Mouse (Mus musculus) cerebellum, postnatal 4 days (tissue): ENCODE results near the gene Gm44790.
"Not testable (repeated sequence)": the region's sequence is repeated elsewhere in the genome, so short reads cannot be mapped to it uniquely, and the experiment has no call there.

Experiments used
- DNase-seq, 2 experiments: peaks; one replicate each; pipeline ENCODE4 v3.0.0; 2022; ENCODE audit warnings: low spot score in 2 of 2, mixed read lengths in 1 of 2

The Gm44790 gene

GRCm38 (mm10) chr6:86426358-86426757, at the start of gene Gm44790:
Gene Gm44790 (plus strand): TSS chr6:86426658.
- DNase-seq = no peak

GRCm38 (mm10) chr6:86378341-86378740, 48.1 kb upstream of the Gm44790 start:
- DNase-seq = no peak

- not testable (repeated sequence) for DNase-seq
These were observed 46.3 kb upstream of the Gm44790 start for GRCm38 (mm10) chr6:86380112-86380511.

- DNase-seq = no peak
These were observed 43.9 kb upstream of the Gm44790 start for GRCm38 (mm10) chr6:86382551-86382950.

GRCm38 (mm10) chr6:86383370-86383769, 43.1 kb upstream of the Gm44790 start:
- no peak for DNase-seq

GRCm38 (mm10) chr6:86384692-86385091, 41.8 kb upstream of the Gm44790 start:
- DNase-seq = no peak

GRCm38 (mm10) chr6:86385362-86386104, 40.9 kb upstream of the Gm44790 start:
- no peak for DNase-seq

- no peak for DNase-seq
These were observed 39.1 kb upstream of the Gm44790 start for GRCm38 (mm10) chr6:86387313-86387712.

GRCm38 (mm10) chr6:86388461-86388860, 38.0 kb upstream of the Gm44790 start:
- no peak for DNase-seq

GRCm38 (mm10) chr6:86391326-86391725, 35.1 kb upstream of the Gm44790 start:
- no peak for DNase-seq

GRCm38 (mm10) chr6:86393187-86393586, 33.3 kb upstream of the Gm44790 start:
- DNase-seq = no peak

GRCm38 (mm10) chr6:86394078-86394720, 32.3 kb upstream of the Gm44790 start:
- DNase-seq = no peak

- DNase-seq = no peak
These were observed 31.4 kb upstream of the Gm44790 start for GRCm38 (mm10) chr6:86395021-86395420.

GRCm38 (mm10) chr6:86395969-86396368, 30.5 kb upstream of the Gm44790 start:
- no peak for DNase-seq

GRCm38 (mm10) chr6:86396581-86397256, 29.7 kb upstream of the Gm44790 start, which contains the start of gene Pcyox1:
Gene Pcyox1 (minus strand): TSS chr6:86397154.
- peak; percentile 65 to 88 for DNase-seq

GRCm38 (mm10) chr6:86397257-86397980, 29.0 kb upstream of the Gm44790 start:
- no peak for DNase-seq

GRCm38 (mm10) chr6:86398986-86399385, 27.5 kb upstream of the Gm44790 start:
- no peak for DNase-seq

GRCm38 (mm10) chr6:86399995-86400394, 26.5 kb upstream of the Gm44790 start:
- DNase-seq = no peak

GRCm38 (mm10) chr6:86400972-86401371, 25.5 kb upstream of the Gm44790 start:
- peak in 1 of 2 experiments; percentile 45 for DNase-seq

- DNase-seq = no peak
These were observed 23.5 kb upstream of the Gm44790 start for GRCm38 (mm10) chr6:86402681-86403607.

GRCm38 (mm10) chr6:86403728-86404099, 22.7 kb upstream of the Gm44790 start:
- DNase-seq = peak; percentile 84 to 93
